Mouse (Mus musculus) neural tube, embryonic 10.5 days (tissue): Measurements from ENCODE around the gene Nab2.

Source experiments
- DNase-seq: peaks from one replicate; pipeline ENCODE4 v3.0.0-alpha.2; 2017; ENCODE audit warnings: low spot score; ENCODE audit errors: extremely low spot score

Nab2 gene

DNA sequence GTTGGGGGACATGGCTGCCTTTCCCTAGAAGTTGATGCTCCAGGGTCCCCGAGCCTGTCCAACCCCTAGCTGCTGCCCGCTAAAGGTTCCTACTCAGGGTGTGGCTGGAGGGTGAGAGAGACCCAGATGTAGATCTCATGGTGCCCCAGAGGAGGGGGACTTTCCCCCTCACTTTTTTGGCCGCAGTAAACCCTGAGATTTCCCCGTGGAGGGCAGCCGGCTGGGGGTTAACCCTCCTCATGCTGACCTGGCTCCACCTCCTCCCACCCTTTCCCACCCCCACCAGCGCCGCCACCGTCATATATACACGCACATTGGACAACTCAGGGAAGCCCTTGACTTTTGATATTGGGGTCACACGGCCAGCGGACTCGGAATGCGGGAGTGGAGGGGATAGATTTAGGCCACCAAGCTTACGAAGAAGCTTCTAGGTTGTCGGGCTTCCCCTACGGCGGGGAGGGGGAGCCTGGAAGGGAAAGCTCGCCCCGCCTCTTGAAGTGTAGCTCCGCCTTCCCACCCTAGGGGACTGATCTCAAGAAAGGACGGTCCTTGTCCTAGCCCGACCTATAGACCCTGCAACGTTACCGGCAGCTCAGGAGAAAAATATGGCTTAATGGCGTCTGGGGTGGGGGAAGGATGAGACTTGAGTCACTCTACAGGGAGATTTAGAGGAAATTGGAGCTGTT, 24.7 kb downstream of the Nab2 start:
- DNase-seq = peak; percentile 66

DNA sequence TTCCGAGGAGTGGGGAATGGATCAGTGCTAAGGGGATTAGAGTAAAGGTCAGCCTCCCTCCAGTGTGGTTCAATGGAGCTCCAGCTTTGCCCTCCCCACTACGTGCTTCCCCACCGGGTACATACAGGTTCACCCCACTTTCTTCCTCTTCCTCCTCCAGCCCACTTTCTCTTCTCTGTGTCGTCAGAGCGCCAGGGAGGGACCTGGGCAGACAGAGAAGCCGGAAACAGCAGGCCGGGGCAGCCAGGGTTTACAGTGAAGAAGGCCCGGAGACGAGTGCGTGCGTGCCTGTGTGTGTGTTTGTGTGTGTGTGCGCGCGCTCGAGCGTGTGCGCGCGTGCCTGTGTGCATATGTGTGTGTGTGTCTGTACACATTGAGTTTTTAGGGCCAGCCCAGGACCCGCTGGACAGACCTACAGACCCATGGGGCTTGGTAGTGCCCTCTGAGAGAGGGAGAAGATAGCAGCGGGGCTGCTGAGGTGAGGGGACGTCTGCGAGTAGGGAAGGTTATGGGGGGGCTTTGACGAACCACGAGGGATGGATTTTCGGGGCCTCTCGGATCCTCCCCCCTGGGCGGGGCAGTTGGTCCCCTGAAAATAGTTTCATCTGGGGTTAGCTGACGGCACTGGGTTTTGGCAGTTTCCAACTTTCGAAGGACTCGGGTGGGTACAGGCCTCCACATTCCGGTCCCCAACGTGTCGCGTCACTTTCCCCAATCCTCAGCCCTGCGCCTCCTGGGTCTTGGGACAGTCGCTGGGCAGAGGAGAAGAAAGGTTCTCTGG, 25.4 kb downstream of the Nab2 start, which contains the start of gene Stat6:
Gene Stat6 (plus strand): TSS at position 215 of the 781 bp plus-strand sequence.
- DNase-seq = peak; percentile 62

DNA sequence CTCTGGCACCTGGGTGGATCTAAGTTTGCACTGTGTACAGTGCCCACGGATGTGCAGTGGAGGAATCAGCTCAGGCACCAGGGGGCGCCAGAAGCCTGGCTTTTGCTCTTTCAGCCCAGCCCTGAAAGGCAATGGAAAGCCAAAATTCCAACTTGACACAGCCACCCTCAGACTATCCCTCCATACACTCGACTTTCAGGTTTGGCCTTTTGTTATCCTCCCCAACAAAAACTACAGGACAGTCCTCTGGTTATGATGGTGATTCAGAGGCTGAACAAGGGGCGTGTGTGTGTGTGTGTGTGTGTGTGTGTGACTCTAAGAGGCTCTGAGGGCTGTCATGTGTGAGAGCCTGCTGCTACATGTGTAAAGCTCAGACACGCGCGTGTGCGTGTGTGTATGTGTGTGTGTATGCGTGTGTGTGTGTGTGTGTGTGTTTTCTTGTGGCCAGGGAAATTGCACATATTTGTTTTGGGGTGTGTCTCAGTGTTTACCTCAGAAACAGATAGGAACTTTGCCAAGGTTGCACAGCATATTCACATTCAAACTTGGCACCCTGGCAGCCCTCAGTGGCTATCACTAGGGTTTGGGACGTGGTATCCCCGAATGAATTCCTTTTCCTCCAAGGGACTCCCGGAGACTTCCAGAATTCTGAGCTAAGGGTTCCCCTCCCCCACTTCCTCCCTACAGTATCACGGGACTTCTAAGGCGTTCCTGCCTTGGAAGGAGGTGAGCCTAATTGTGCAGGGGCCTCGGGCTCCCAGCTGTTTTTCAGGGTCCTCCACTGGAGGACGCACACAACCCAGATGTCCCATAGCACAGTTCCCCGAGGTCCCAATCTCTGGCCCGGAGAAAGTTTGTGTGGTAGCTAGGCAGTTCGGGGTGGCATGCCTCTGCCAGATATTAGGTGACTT, 26.3 kb downstream of the Nab2 start:
- peak; percentile 83 for DNase-seq

DNA sequence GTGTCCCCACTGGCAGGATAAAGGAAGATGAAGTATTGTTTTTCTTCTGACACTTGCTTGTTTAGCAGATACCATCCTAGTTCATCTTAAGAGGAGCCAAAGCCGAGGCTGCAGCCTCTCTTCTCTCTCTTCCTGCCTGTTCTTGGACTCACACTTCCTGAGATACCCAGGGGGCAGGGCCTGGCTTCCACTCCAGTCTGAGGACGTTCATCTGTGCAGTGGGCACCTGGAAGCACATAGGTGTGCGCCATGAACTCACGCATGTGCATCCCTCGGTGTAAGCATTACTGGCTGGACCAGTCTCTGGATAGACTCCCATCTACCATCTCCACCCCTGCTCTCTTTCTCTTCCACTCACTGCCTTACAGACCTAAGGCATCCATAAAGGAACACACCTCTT, 27.9 kb downstream of the Nab2 start:
- DNase-seq = no peak

DNA sequence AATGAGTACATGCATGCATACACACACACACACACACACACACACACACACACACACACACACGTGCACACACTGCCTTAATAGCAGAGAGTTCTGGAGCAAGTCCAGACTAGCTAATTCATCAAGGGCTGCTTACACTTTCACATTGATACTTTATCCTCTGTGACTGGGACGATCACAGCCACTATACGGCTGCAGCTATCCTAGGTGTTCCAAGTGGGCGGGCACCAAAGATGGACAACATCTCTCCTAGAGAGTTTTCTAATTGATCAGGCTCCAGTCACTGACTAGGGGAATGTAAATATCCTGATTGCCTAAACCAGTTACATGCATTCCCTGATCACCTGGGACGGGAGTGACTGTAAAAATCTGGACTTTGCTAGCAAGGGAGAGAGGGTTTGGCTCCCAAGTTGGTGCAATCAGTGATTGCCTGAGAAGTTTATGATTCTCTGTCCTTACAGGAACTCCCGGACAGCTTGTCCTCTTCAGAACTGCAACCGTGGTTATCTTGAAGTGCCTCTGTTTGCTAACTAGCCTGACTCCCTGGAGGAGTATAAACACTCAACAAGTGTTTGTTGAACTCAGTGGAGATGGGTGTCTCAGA, 35.6 kb downstream of the Nab2 start:
- DNase-seq = no peak

DNA sequence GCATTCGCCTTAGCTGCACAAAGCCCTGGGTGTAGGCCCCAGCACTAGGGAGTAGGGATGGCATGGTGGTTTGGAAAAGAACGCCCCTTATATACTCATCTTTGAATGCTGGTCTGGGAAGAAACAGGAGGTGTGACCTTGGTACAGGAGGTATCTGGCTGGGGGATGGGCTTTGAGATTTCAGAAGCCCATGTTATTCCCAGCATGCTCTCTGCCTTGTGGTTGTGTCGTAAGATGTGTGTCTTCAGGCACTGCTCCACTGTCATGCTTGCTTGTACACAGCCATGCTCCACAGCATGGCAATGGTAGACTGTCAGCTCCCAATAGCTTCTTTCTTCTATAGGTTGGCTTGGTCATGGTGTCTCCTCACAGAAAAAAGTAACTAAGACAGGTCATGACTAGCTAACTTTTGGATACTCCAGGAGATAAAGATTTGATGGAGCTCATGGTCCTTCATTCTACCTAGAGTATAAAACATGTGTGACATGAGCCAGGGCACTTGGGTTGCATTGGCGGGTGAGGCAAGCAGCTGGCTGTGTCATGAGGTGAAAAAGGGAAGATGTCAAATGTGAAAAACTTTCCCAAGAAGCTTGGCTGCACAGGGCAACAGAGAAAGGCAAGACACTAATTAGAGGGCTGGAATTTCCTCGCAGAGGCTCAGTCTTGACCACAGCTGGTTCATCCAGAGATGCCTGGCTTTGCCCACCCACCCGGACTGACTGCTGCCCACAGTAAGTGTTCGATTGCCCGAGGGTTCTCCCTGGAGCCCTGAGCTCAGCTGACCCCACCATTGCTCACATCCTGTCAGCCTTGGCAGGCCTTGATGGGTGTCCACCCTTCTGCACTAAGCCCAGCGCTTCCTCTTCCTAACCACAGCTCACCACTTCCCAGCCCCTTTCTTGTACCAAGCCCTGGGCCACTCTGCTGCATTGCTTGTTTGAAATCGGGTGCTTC, 36.8 kb downstream of the Nab2 start:
- DNase-seq = no peak

DNA sequence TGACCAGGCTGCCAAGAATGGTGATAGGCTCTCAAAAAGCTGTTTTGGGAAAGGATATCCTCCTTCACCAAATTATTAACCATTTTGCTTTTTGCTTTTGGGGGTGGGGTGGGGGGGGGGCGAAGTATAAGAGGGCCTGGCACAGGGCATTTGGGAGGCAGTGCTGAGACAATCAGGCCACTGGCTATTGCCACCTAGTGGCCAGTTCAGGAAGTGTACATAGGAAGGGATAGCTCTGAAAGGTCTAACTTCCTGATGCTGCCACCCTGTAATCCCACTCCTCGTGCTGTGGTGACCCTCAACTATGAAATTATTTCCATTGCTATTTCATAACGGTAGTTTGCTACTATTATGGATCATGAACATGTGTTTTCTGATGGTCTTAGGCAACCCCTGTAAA, 41.9 kb downstream of the Nab2 start:
- DNase-seq = no peak

DNA sequence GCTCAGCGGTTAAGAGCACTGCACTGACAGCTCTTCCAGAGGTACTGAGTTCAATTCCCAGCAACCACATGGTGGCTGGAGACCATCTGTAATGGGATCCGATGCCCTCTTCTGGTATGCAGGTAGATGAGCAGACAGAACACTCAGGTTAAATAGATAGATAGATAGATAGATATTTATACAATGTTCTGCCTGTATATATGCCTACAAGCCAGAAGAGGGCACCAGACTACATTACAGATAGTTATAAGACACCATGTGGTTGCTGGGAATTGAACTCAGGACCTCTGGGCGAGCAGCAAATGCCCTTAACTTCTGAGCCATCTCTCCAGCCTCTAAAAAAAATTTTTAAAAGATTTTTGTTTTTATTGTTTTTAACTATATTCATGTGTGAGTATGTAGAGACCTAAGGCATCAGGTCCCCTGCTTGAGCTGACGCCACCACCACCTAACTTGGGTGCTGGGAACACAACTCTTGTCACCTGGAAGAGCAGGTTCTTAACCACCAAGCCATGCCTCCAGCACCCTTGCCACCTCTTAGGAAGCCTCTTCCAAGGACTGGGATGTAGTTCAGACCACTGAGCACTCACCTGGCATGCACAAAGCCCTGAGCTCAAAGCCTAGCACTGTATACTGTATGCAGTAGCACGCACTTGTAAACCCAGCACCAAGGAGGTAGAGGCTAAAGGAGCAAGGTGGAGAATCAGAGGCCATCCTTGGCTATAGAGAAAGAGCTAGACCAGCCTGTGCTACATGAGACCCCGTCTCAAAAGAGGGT, 44.7 kb downstream of the Nab2 start:
- DNase-seq = no peak

DNA sequence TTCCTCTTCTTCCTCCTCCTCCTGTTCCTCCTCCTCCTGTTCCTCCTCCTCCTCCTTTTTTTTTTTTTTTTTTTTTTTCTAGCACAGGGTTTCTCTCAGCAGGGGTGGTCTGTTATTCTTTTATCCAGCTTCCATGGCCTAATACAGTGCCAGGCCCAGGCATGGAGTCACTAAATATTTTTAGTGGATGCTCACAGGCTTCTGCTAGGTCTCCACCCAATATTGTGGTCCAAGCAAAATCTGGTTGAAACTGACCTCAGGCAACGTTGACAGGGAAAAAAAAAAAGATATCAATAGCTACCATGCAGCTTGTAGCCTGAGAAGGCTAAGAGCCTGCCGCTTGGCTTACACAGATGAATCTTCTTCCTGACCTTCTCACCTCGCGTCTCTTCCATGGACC, 45.7 kb downstream of the Nab2 start:
- DNase-seq = no peak

DNA sequence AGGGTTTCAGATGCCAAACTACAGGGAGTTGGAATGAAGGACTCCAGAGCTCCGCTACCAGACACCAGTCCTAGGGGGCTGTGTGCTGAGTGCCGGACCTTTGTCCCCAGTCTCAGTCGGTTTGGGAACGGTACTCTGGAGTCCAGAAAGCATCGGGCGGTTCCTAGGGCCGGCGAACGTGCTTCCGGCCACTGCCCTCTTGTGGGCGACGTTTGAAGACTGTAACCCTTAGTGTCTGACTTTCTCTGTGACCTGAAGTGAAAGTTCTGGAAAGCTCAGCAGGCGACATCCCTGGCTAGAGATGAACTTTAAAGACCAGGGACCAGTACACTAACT, 46.3 kb downstream of the Nab2 start:
- no peak for DNase-seq

DNA sequence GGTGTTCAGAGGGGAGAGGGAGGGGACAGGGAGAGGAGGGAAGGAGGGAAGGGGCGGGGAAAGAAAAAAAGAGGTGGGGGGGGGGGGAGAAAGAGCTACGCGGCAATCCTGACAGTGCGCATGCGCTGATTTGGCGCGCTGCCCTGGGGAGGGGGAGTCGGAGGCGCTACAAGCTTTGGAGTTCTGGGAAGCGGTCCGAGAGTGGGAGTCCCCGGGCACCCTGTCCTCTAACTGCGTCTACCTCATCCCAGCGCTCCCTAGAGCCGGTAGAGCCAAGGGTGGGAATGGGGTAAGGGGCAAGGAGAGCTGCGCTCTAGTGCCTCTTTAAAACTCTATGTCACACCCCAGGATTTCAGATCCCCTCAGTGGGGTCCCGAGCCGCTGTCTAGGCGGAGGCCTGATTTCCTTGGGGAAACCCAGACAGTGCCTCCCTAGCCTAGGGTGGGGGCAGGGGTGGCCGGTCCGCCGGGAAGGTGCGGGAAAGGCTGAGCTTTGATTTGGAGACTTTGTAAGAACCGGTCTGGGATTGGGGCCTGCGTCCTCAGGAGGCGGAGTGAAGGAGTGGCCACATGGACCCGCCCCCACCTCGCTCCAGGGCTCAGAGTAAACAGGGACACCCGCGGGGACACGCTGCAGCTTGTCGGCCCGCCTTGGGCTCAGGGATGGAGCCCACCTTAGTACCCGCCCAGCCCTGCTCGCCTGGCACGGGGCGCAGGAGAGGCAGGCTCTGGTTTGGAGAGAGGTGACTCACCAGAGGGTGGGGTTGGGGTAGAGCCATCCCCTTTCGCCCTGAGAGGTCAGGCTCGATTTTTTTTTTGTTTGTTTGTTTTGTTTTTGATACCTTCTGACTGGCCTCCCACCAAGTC, 46.9 kb downstream of the Nab2 start:
- DNase-seq = peak; percentile 88

DNA sequence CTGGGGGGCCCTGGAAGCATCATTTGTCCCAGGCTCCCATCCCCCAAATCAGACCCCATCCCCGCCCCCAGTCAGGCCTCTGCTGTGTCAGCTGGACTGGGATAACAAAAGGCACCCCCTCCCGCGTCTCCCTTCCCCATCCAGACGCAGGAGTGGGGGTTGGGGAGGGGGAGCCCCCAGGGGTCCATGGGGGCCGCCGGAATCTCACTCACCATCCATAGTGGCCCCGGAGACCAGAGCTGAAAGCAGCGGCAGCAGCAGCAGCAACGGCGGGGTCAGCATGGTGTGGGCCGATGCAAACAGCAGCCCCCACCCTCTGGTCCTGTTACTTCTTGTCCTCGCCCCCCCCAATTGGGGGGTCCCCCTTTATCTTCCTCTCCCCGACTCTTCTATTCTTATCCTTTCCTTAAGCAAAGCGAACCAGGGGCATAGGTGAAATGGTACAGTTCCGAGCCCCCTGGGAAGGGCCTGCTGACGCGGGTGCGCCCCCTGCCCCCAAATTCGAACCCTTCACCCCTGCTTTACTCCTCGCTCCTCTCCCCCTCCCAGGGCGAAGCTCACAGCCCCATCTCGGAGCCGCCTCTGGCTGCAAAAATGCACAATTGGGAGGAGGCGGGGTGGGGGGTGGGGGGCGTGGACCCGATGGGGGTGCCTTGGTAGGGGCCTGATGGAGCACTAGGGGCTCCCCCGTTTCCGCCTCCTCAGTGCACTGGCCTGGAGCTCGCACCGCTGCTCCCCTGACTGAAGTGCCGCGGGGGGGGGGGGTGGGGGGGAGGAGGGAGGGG, 47.8 kb downstream of the Nab2 start, which contains the start of gene Lrp1:
Gene Lrp1 (minus strand): TSS at position 743 of the 785 bp plus-strand sequence.
- DNase-seq = peak; percentile 76

DNA sequence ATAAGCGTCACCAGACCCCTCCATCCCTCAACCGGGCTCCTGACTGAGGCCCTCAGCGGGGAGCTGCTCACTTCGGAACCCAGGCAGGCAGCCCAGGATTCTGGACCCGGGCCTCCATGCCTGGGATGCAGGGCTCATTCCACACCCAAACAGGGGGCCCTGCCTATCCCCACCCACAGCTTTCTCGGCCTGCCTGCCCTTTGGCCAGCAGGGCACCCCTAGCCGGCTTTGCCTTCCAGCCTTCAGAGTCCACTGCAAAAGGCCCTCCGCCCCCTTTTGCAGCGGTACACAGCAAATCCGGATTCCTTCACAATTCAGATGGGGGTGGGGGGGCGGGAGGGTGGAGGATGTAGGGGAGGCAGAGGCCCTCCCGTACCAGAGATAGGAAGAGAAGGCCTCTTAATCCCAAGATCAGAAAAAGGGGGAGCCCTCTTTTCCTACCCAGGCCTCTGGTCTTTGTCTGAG, 48.4 kb downstream of the Nab2 start:
- DNase-seq = peak; percentile 58

DNA sequence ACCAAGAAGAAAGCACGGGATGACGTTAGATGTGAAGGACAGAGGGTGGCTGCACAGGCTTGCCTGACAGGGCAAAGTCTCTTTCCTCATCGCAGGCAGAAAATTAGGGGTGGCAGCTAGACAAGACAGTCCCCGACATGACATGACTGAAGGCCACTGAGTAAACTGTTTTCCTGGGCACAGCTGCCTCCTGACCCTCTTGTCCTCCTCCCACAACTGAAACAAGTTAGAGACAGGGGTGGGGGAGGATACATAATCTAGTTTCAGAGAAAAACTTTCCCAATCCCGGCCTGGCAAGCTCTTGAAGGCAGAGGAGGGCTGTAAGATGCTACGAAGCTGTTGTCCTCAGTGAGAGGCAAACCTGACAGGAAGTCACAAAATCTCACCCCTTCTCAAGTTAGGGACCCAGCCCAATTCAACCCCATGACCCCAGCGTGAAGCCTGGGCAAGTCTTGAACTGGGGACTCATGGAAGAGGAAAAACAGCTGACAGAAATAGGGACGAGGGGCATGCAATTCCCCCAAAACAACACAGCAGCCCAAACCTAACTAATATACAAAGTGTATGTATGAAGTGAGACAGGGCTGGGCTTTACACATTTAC, 49.1 kb downstream of the Nab2 start:
- DNase-seq = no peak

DNA sequence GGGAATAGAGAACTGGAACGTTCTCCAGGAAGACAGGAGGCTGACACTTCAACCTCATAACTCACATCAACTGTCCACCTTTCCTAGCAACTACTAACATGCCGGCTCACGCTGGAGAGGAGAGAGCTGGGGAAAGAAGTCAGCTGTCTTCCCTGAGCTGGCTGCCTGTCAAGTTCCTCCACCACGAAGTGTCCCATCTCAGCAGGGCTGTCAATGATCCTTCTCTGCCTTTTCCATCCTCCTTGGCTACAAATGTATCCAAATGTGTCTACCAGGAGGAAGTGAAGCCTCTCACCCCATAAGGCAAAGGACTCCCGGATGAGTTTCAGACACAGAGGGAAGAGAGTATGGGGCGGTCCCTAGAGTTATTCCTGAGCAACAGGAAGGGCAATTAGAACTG, 50.2 kb downstream of the Nab2 start:
- DNase-seq = no peak

DNA sequence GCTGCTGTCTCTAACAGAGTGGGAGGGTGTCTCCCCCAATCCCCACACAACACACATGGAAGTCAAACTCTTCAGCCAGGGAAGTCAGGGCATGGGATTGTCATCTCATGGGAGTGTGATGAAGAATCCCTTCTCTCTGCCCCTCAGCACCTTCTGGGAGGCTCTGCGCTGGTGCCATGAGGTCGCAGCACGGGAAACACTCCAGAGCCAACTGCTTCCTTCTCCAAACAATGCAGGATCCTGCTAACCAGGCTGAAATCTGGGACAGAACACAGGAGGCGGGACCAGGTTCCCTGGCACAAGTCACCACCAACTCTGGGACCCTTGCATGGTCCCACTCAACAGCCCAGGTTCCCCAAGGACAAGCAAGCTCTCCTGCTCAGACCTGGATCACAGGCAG, 51.1 kb downstream of the Nab2 start:
- no peak for DNase-seq

DNA sequence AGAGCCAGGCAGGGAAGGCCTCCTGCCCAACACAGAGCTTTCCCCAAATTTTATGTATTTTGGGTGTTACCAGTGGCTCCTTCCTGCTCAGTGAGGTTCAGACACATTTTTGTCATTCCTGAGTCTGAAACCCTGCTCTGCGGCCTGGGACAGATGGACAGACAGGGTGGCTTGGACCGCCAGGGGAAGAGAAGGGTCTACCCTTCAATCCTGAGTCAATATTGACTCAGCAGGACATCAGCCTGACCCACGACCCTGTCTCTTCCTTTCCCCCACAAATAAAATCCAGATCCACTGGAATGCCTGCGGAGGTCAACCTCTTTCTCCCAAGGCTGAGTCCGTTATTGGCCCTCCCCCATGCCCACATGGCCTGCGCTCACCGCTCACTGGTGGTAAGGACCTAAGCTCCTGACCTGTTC, 52.1 kb downstream of the Nab2 start:
- DNase-seq = peak; percentile 40
